Mouse (Mus musculus) MEL-GATA-1-ER (cell line): ENCODE measurements around the gene Trp53bp2.

Experiments used
- DNase-seq: peaks from one replicate; pipeline ENCODE4 v3.0.0-alpha.2; 2012; ENCODE audit warnings: low read depth; ENCODE audit errors: extremely low read depth

The Trp53bp2 gene

DNA sequence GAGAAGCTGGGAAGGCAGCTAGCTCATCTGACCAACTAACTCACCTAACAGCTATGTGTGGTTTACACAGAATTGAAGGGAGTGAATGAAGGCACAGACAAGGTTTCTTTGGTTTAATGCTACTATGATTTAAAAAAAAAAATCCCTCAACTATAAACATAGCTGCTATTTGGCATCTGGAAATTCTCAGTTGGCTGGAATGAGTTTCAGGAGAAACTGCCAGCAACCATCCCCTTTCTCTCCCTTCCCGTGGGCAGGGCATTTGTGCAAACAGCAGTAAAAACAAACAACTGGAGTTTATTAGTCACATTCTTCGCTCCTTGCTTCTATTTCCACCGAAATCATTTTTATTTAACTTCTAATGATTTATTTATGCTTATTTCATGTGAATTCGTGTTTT, 2.4 kb upstream of the Trp53bp2 start:
- no peak for DNase-seq

DNA sequence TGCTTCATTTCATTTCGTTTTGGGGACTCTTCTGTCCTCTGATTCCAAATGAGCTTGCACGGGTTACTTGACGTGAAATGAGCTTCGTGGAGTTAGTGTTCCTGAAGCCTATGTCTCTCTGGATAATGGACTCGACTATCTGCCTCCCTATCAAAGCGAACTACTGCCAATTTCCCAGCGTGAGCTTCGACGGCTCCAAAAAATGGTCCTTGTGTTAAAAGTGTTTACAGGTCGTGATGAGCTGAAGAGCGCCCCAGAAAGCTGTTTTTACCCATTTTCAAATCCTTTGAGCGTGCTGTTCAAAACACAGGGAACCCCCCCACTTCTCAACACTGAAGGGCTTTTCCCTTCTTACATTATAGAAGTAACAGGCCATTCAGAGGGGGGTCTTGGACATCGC, 729 bp upstream of the Trp53bp2 start:
- no peak for DNase-seq

- DNase-seq: no peak
Measured at GRCm38 (mm10) chr1:182409401-182410173, 615 bp downstream of the Trp53bp2 start.

GRCm38 (mm10) chr1:182412586-182413270, 3.8 kb downstream of the Trp53bp2 start:
- no peak for DNase-seq

- no peak for DNase-seq
Measured at GRCm38 (mm10) chr1:182419481-182419880, 10.5 kb downstream of the Trp53bp2 start.

DNA sequence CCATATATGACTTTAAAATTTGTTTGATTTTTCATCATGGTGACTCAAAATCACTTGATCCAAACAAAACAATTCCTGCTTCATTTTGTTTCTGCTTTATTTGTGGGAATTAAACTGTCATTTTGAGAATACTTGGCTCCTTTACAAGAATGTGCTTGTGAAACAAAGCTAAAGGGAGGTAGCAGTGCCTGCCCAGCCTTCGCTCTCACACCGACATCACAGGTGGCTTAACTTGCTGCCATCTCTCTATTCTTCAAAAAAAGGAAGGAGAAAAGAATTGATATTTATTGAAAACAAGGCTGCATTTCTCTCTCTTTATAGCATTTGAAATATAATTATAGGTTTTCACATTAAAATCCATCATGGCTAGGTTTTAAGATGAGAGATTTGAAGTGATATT, 15.3 kb downstream of the Trp53bp2 start:
- no peak for DNase-seq

DNA sequence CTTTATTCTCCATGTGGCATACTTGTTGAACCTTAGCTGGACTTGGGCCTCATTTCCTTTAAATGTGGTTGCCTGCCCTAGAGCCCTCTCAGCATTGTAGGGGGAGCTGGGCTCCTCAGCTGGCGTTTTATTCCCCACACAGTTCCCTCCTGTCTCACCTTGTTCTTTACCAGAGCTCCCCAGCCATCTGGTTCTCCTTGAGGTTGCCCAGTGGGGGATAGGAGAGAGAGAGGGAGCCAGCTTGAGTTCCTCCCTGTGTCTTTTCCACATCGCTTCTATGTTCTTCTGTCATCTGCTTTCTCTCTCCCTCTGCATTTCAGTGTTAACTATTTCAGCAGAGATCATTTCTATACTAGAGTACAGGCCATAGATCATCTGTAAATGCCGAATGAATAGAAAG, 16.2 kb downstream of the Trp53bp2 start:
- DNase-seq: no peak

GRCm38 (mm10) chr1:182426444-182426843, 17.5 kb downstream of the Trp53bp2 start:
- DNase-seq: no peak

DNA sequence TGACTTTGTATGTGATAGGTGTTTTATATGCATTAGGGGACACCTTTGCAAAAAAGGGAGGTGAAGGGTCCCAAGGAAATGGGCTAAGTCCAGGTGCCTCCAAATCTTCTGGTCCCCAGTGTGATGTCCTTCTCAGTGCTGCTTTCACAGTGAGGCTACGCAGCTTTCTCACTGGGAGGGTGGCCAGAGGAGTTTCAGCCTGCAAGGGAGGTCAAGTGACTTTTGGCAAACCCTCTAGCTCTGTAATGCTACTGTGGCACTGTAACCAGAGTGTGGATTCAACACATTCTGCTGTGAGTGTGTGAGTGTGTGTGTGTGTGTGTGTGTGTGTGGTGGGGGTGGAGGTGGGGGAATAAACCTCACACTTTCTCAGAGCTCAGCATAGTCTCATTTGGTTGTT, 18.5 kb downstream of the Trp53bp2 start:
- DNase-seq: no peak

GRCm38 (mm10) chr1:182429826-182430225, 20.9 kb downstream of the Trp53bp2 start:
- no peak for DNase-seq

DNA sequence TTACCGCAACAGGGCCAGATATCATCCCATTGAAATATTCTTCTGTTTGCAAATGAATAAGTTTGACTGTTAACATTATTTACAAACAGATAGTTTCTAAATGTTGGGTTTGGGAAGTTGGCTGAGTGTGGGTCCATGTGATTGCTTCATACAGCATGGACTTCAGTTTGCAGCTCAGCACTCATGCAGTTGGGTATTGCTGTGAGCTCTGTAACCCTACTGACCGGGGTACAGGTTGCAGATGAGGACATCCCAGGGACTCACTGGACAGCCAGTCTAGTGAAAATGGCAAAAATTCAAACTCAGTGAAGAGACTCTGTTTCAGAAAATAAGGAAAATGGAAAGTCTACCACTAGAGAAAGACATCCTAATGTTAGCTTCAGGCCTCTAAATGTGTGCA, 21.7 kb downstream of the Trp53bp2 start:
- no peak for DNase-seq

DNA sequence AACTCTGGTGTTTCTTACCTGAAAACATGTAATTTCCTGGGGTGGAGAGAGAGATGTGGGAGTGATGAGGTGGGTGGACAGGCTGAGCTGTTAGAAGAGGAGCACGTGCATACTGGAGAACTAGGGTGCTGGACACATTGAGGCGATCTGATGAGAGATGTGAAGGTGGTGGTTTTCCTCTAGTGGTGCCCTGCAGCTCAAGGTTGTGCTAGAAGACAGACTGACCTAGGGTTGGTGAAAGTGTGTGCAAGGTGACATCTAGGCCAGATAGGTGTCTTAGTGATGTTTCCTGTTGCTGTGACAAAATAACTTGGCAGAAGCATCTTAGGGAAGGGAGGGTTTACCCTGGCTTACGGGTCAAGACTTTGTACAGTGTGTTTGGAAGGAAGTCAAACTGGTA, 23.1 kb downstream of the Trp53bp2 start:
- no peak for DNase-seq

GRCm38 (mm10) chr1:182436746-182437145, 27.8 kb downstream of the Trp53bp2 start:
- no peak for DNase-seq

GRCm38 (mm10) chr1:182439546-182440222, 30.7 kb downstream of the Trp53bp2 start:
- no peak for DNase-seq

DNA sequence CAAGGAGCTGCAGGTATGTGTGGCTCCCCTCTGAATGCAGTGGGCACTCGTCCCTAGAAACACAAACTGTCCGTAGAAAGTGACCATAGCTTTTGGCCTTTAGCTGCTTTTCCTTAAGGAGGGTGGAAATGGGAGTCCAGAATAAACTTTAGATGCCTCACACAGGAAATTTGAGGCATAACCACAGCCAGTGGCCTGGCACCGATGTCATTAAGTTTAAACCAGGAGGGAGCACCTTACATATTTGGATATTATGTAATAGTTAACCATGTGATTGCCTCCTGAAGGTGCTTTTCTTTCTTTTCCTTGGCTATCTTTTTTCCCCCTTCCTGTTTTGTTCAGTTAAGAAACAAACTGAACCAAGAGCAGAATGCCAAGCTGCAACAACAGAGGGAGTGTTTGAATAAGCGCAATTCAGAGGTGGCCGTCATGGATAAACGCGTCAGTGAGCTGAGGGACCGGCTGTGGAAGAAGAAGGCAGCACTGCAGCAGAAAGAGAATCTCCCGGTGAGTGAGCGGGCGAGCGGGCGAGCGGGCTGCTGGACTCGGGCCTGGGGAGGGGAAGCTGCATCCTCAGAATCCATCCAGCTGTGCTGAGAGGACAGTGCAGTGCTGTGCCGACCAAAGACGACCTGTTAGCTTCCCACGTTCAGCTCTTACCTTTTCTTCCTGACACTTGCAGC, 33.0 kb downstream of the Trp53bp2 start:
- DNase-seq: no peak

DNA sequence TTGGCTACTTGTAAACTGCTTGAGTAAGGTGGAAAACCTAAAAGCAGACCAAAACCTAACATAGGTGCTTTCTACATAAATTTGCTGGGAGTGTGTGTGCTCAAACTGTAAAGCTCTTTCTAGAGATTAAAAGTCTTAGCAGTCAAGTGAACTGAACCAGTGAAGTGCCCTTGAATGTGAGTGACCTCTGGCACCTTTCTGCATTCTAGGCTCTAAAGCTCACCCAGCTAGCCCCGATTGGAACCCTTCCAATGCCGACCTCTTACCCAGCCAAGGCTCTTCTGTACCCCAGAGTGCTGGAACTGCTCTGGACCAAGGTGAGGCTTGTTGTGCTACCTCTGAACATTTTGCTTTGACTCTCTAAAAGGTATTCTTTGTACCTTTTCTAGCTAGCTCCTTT, 35.1 kb downstream of the Trp53bp2 start:
- DNase-seq: no peak

DNA sequence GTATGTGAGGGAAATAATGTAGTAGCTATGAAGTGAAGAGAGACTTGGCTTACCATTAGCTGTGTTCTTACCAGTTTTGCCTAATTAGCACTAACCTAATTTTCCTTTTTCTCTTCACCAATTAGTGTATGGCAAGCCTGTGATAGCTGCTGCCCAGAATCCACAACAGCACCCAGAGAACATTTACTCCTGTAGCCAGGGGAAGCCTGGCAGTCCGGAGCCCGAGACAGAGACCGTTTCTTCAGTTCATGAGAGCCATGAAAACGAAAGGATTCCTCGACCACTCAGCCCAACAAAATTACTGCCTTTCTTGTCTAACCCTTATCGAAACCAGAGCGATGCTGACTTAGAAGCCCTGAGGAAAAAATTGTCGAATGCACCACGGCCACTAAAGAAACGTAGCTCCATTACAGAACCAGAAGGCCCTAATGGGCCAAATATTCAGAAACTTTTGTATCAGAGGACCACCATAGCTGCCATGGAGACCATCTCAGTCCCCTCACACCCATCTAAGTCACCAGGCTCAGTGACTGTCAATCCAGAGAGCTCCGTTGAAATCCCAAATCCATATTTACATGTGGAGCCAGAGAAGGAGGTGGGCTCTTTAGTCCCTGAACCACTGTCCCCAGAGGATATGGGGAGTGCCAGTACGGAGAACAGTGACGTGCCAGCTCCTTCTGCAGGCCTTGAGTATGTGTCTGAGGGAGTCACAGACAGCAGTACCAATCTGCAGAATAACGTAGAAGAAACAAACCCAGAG, 39.5 kb downstream of the Trp53bp2 start:
- no peak for DNase-seq

GRCm38 (mm10) chr1:182452473-182452872, 43.5 kb downstream of the Trp53bp2 start:
- no peak for DNase-seq

DNA sequence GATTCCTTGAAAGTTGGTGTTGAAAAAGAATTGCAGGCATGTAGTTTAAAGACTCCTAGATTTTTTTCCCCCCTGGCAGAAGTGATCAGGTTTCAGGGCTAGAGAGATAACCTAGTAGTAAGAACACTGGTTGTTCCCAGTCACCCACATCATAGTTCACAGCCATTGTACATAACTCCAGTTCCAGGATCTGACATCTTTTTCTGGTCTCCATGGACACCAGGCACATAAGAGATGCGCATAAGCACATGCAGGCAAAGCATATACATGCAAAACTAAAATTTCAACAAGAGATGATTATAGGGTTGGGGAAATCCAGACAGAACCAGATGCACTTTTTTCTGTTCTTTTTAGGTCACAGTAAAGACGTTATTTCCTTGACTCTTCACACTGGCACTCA, 46.1 kb downstream of the Trp53bp2 start:
- no peak for DNase-seq

GRCm38 (mm10) chr1:182458556-182458955, 49.6 kb downstream of the Trp53bp2 start:
- no peak for DNase-seq

DNA sequence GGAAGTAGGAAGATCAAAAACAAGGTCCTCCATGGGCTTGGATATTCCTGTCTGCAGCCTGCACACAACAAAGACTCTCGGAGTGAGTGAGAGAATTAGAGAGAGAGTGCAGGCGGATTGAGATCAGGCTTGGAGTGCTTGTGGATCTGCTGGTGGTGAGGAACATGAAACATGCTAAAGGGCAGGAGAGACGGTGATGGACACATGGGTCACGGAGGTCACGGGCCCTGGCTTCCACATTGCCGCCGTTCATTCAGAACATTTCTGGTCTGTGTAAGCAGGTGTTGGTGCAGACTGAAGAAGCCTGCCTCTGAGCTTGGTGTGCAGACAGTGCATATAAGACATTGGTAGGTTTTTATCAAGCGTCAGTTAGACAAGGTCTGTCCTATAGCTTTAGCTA, 50.5 kb downstream of the Trp53bp2 start:
- no peak for DNase-seq
